Mouse (Mus musculus) ovary, adult 18-20 months (tissue): ENCODE results near the gene Trim67.
A peak's percentile ranks its signal among the peaks of the same experiment; 100 is the strongest.
"Not testable (repeated sequence)": the region's sequence is repeated elsewhere in the genome, so short reads cannot be mapped to it uniquely, and the experiment has no call there.

Experiments
- DNase-seq: peaks from one replicate; pipeline ENCODE4 v3.0.0; 2022; ENCODE audit warnings: low spot score, mixed read lengths

Trim67 gene

GRCm38 (mm10) chr8:124833430-124834205 lies 40.7 kb downstream of the Trim67 start:
- no peak for DNase-seq

GRCm38 (mm10) chr8:124835848-124836247 lies 43.0 kb downstream of the Trim67 start:
- DNase-seq, result no peak

GRCm38 (mm10) chr8:124836273-124836672 lies 43.4 kb downstream of the Trim67 start:
- DNase-seq, result no peak

GRCm38 (mm10) chr8:124836907-124837306 lies 44.0 kb downstream of the Trim67 start:
- no peak for DNase-seq

GRCm38 (mm10) chr8:124837956-124838355 lies 45.1 kb downstream of the Trim67 start:
- no peak for DNase-seq

- DNase-seq, result no peak
These were observed 46.5 kb downstream of the Trim67 start for GRCm38 (mm10) chr8:124839371-124839770.

- DNase-seq, result no peak
These were observed 48.0 kb downstream of the Trim67 start for GRCm38 (mm10) chr8:124840900-124841299.

- DNase-seq, result no peak
These were observed 48.9 kb downstream of the Trim67 start for GRCm38 (mm10) chr8:124841775-124842174.

- DNase-seq, result not testable (repeated sequence)
These were observed 50.0 kb downstream of the Trim67 start for GRCm38 (mm10) chr8:124842929-124843328.

GRCm38 (mm10) chr8:124845131-124845530 lies 52.2 kb downstream of the Trim67 start:
- no peak for DNase-seq

GRCm38 (mm10) chr8:124845573-124845972 lies 52.7 kb downstream of the Trim67 start:
- no peak for DNase-seq

- no peak for DNase-seq
These were observed 60.6 kb downstream of the Trim67 start for GRCm38 (mm10) chr8:124853511-124853910.

GRCm38 (mm10) chr8:124859466-124859865 lies 66.6 kb downstream of the Trim67 start:
- no peak for DNase-seq

GRCm38 (mm10) chr8:124860188-124860587 lies 67.3 kb downstream of the Trim67 start:
- DNase-seq, result no peak

GRCm38 (mm10) chr8:124862321-124863162 lies 69.7 kb downstream of the Trim67 start, which contains the start of the genes Gnpat and 2810004N23Rik:
Gene Gnpat, plus strand, starts transcription at chr8:124863033.
Gene 2810004N23Rik, minus strand, starts transcription at chr8:124863120.
- peak; percentile 87 for DNase-seq

- no peak for DNase-seq
These were observed 70.3 kb downstream of the Trim67 start for GRCm38 (mm10) chr8:124863163-124863677.

GRCm38 (mm10) chr8:124863729-124864128 lies 70.8 kb downstream of the Trim67 start:
- DNase-seq, result no peak

- DNase-seq, result no peak
These were observed 73.8 kb downstream of the Trim67 start for GRCm38 (mm10) chr8:124866669-124867068.

- DNase-seq, result no peak
These were observed 74.2 kb downstream of the Trim67 start for GRCm38 (mm10) chr8:124867126-124867525.

GRCm38 (mm10) chr8:124869708-124870107 lies 76.8 kb downstream of the Trim67 start:
- DNase-seq, result no peak

- DNase-seq, result no peak
These were observed 78.6 kb downstream of the Trim67 start for GRCm38 (mm10) chr8:124871474-124871873.

- DNase-seq, result no peak
These were observed 79.2 kb downstream of the Trim67 start for GRCm38 (mm10) chr8:124872081-124872480.

- no peak for DNase-seq
These were observed 79.8 kb downstream of the Trim67 start for GRCm38 (mm10) chr8:124872690-124873089.
